Mouse (Mus musculus): ENCODE measurements around the gene Ltbp3.

Ltbp3 gene

DNA sequence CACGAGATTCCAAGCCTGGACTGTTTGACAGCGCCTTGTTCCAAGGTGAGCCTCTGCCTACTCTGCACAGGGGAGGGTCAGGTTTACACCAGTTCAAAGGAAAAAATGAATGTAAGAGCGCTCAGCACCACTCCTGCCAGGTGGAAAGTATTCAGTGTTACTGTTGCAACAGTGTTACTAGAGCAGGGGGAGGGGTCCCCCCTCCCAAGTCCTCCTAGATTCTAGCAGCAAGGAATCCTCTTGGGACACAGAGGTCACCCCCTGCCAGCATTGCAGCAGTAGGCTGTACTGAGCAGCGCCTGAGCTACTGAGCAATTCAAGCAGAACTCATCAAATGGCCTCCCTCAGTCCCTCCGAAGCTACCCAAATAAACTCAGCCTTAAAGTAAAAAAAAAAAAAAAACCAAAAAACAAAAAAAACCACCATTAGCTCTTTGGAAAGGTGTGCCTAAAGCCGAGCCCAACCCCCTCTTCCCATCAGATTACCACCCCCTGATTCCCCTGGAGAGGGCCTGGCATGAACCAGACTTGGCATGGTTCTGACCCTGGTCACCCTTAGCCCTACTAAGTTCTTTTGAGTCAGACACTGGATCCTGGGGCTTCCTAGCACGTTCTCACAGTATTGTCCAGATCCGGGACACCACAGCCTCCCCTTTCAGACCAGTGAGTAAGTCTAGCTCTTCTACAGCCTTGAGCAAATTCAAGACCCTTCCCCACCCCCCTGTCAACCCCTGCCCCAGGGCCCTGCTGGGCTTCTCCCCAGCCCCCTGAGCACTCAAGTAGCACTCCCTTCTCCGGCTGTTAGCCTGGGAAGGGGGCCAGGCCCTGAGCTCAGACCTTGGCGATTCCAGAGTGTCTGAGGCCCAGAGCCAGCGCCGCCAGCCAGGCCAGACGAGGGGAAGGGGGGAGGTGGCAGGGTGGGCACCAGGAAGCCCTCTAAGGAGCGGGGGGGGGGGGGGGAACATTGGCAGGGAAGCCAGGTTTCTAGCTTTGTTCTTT, at the start of gene Ltbp3:
Ltbp3 (plus strand) TSS at position 585 of the 998 bp plus-strand sequence.
- peak; percentile 27 to 75 for DNase-seq (ENCODE audit: low spot score in 2 of 2)

DNA sequence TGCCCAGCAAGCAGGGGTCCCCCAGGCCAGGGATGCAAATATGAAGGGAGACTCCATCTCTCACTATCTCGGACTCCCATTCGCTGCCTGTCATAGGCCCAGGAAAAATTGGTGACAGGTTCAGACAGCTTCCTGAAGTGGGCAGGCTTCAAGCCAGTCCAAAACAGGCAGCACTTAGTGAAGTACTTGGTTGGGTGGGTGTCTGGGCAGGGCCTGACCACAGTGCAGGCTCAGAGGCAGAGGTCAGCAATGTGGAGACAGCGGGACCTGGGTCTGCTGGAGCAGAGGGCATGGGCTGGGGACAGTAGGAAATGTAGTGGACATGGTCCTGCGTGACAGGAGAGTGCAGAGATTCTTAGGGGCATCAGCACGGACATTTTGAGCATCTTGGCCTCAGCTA, 49.1 kb upstream of the Ltbp3 start:
- no peak for DNase-seq (ENCODE audit: low spot score in 2 of 2)

DNA sequence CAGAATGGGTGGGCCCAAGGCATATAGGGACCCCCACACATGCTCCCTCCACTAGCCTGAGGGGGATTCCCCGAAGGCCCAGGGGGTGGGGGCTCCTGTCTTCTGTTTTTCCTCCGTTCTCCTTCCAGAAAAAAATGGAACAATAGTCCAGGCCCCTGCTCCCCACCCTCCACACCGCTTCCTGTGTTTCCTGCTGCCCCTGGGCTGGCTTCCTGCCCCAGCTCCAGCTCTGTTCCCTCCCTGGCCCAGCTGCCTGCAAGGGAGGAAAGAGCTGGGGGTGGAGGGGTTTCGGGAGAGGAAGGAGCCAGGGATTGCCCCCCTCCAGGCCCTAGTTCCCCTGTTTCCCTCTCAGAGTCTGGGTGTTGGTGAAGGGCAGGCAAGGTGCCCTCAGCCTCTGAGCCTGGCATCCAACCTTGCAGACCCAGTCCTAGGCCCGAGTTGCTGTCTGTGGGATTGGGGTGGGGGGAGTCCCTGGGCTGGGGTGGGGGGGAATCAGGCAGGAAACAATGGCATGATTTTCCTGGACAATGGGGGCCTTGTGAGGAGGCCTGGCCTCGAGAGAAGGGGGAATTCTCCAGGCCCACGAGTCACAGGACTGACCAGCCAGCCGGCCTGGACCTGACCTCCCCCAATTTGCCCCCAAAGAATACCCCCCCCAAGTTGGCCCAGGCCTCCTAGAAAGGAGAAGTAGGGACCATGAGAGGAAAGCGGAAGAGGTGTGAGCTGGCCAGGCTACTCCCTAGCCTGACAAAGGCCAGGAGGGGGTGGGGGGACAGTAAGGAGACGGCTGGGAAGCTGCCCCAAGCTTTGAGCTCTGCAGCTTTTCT, 48.4 kb upstream of the Ltbp3 start:
- peak in 1 of 2 experiments; percentile 54 for DNase-seq (ENCODE audit: low spot score in 2 of 2)

DNA sequence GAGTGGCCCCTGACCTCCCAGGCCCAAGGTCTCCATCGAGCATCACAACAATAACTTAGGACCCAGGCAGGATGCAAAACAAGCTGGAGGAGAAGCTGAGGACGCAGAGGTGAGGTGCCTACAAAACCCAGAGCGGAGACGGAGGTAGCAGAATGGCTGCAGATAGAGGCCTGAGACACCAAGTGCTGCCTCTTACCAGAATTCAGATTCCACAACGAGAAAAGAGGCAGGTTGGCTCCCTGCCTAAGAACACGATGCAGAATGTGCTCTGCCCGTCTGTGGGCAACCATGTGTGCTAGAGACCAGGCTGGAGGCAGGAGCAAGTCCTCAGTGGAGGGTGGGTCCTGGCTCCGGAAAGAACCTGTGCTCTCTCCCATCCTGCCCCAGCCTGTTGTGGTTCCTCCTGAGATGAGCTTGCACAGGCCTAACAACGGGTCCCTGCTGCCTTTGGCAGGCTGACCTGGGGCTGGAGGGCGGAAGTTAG, 47.7 kb upstream of the Ltbp3 start:
- no peak for DNase-seq (ENCODE audit: low spot score in 2 of 2)

DNA sequence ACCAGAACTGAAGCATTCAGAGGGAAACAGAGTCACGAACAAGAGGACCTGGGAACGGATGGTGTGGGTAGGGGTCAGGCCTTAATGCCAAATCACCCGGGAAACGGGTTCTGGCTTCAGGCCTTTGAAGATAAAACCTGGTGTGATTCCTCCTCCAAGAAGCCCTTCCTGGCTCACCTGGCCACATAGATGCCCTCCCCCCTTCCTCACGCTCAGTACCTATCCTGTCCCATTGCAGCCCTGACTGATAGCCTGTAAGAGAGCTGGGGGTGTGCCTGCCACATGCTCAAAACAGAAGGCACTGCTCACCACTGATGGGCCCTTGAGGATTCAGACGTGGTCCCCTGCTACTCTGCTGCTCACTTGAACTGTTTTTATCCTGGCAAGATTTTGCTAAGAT, 46.9 kb upstream of the Ltbp3 start:
- no peak for DNase-seq (ENCODE audit: low spot score in 2 of 2)

DNA sequence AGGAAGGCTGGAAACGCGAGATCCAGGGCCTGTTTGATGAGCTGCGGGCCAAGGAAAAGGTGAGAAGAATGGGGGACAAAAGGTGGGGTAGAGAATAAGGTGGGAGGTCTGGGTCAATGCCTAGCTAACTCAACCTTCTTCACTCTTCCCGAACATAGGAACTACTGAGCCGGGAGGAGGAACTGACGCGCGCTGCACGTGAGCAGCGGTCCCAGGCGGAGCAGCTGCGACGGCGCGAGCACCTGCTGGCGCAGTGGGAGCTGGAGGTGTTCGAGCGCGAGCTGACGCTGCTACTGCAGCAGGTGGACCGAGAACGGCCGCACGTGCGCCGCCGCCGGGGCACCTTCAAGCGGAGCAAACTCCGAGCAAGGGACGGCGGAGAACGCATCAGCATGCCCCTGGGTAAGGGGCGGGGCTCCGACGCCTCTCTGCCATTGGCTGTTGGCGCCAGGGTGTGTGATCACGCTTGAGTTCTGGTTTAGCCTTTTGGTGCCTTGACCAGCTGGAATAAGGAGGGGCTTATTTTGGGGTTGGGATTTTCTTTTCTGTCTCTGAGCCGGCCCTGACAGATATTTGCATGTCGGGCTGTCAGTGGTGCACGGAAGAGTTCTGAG, 44.7 kb upstream of the Ltbp3 start:
- no peak for DNase-seq (ENCODE audit: low spot score in 2 of 2)

DNA sequence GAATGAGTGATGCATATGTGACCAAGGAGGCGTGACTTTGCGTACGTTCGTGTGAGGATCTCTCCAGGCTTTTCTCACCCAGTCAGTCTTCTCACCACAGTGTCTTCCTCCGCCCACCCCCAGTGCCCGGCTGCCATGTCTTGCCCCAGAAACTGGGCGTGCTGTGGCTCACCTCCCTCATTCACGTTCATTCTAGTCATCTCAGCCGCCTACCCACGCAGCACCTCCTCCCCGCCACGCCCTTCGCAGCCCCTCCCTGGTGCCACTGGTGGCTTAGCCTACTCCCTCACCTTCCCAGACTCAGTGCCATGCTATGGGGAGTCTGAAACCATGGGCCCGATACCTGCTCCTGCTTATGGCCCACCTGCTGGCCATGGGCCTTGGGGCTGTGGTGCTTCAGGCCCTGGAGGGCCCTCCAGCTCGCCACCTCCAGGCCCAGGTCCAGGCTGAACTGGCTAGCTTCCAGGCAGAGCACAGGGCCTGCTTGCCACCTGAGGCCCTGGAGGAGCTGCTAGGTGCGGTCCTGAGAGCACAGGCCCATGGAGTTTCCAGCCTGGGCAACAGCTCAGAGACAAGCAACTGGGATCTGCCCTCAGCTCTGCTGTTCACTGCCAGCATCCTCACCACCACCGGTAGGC, 36.4 kb upstream of the Ltbp3 start, which contains the start of gene Kcnk7:
Kcnk7 (plus strand) TSS at position 205 of the 638 bp plus-strand sequence.
- DNase-seq (ENCODE audit: low spot score in 2 of 2): no peak

DNA sequence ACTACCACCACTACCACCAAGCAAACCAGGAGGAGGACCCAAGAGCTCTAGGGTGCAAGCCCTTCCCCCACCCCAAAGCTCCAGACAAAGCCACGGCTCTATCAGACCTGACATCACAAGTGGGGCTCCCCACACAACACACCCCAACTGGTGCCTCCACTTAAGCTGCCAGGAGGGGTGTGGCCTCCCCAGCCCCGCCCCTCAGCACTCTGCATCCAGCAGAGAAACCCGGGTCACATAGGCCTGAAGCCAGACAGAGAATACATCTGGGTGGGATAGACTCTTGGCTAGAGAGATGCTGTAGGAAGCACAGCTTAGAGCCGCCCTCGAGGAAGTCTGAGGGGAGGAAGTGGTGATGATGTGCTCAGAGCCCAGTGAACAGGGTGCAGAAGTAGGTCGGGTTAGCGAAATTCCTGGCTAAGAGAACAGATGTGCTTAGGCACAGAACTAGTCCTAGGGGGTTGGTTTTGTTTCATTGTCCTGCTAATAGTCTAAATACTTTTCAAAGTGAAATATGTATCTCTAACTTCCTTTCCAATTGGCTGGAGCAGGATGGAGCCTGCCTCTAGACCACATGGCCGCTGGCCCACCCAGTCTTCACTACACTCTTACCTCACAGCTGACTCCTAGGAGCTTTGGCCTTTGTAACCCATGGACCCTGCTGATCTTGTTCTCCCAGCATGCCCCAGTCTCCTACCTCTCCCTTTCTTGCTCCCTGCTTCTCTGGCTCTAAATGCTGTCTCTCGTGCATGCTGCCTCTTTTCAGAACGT, 35.7 kb upstream of the Ltbp3 start:
- no peak for DNase-seq (ENCODE audit: low spot score in 2 of 2)

DNA sequence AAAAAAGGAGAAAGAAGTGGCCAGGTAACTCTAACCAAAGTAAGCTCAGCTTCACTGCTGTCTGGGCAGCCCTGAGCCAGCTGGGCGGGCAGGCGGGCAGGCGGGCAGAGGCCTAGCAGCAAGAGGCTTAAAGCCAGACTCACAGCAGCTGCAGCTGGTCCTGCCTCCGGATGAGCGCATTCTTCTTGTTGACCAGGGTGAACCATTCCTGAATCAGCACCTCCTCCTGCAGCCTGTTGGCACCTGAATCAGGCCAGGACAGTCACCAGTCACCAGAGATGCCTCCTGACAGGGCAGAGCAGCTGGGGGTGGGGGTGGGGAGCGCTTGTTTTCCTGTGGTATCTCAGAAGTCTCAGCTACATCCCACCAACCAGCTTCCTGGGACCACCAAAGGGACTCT, 30.6 kb upstream of the Ltbp3 start:
- no peak for DNase-seq (ENCODE audit: low spot score in 2 of 2)

DNA sequence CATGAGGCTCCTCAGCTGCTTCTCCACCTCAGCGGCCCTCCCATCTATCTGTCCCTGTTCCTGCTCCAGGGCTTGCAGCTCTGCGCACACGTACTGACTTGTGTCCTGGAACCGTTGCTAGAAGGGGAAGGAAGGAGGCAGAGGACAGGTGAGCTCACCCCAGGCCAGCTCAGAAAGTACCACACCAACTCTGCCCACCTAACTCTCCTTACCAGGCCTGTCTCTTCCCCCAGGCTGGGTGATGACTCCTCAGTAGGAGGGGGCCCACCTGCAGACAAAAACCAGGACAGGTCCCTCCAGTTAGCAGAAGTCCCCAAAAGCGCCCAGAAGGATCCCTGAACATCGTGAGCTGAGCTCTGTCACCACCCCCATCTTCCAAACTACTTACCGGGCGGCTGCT, 30.1 kb upstream of the Ltbp3 start:
- DNase-seq (ENCODE audit: low spot score in 2 of 2): no peak

DNA sequence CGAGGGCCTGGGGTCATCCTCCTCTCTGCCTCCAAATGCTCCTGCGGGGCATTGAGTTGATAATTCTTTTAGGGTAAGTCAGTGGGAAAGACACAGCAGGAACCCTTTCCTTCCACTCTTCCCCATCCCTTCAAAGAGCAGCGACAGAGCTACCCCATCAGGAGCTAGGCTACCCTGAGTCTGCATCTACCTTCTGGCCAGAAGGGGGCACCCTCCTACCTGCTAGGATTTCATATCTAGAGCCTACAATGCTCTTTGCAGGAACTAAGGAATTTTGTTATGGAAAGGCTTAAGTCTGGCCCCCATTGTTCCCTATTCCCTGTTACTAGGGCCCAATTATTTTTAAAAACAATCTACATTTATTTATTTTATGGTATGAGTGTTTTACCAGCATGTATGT, 29.5 kb upstream of the Ltbp3 start:
- peak; percentile 55 to 66 for DNase-seq (ENCODE audit: low spot score in 2 of 2)

DNA sequence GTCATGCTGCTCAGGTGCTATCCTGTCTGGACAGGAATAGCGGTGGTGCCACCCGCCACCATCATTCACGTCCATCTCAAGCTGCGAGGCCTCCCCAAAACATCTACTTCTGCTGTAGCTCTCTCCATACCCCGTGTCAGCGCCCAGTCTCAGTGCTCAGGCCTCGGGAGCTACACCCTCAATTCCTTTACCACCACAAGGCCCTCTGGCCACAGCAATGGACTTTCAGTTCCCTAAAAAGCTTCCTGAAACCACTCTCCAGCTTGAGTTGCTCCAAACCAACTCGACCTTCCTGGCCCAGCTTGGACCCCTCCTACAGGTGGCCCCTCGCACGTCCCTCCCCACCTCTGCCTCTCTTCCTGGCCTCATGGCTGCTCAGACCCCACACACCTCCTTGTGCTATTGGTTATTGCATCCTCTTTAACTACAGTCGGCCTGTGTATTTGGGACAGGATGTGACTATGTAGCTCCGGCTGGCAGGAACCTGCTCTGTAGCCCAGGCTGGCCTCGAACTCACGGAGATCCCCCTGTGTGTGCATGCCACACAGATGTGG, 28.7 kb upstream of the Ltbp3 start:
- no peak for DNase-seq (ENCODE audit: low spot score in 2 of 2)

DNA sequence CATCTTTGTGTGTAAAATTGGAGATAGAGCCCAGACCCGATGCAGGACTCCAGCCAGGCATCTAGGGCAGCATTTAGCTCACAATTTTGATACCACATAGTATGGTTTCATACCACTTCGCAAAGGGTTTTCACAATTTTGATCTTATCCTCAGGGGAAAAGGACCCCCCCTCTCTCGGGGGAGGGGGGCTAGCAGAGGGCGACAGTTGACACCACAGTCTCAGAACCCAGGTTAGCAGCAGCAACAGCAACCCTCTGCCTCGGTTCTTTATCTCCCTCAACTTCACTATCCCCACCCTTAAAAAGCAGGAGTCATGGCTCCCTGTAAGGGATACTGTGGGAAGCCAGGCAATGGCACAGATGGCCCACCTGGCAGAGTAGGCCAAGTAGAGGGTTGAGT, 27.4 kb upstream of the Ltbp3 start:
- DNase-seq (ENCODE audit: low spot score in 2 of 2): no peak

DNA sequence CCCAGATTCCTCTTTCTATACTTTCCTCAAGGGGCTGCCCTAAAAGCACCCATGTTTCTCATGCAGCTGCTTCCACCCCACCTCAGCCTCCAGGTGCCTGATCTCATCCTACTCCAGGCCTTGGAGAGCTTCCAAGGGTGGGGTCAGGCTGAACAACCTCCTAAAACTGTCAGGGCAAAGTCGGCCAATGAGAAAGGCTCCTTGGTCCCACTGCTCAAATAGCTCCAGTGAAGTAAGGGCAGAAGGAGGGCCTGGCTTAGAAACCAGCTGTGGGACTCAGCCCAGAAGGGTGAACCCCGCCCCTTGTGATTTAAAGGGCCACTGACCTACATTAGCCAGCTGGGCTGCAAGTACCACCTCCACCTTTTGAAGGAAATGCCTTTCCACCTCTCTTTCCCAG, 27.0 kb upstream of the Ltbp3 start:
- DNase-seq (ENCODE audit: low spot score in 2 of 2): peak; percentile 45 to 79

DNA sequence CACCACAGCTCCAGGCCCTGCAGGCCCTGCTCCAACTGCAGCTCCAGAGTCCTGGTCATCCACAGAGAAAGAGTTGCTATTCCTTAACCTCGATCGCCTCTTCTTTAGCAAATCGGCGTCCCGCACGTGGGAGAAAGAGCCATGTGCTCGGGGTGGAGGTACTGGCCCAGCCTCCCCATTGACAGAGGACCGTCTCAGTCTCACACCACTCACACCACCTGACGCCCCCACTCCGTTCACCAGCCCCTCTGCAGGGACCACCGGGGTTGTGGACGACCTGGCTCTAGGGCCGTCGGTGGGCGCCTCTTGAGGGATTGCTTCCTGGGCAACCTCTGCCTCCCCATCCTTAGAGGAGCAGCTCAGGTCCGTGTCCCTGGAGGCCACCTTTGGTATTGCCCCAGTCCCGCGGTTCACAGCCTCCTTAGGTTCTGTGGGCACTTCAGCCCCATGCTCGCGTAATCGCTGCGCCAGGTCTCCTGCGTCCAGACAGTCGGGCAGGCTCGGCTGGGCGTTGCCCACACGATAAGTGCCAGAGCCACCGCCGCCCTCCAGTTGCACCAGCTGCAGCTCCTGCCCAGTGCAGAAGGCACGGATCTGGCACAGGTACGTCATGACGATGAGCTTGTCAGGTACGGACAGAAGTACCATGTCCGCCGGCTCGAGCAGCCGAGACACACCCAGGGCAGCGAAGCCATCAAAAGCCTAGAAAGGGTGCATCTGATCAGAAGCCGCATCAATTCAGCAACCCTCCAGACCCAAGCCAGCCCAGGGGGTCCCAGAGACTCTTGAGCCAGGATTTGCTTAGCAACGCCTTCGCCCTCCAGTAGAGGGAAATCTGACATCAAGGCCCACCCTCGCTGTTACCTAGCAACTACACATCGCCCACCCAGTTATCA, 24.7 kb upstream of the Ltbp3 start:
- DNase-seq (ENCODE audit: low spot score in 2 of 2): no peak

DNA sequence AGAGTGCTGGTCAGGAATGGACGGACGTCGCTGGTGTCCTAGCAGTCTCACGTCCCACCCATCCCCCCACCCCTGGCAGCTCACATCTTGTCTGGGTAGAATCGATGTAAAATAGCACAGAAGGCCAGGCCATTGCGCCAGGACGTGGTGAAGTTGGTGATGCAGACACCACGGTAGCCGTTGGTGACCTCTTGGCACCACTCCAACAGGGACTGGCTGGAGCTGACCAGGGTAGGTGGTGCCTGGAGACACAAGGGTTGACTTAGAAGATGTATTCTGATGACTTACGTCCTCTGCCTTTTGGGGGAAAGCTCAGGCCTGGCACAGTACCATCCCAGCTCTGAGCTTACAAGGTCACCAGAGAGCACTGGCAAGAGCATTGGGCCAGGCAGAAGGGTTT, 23.7 kb upstream of the Ltbp3 start:
- DNase-seq (ENCODE audit: low spot score in 2 of 2): no peak

DNA sequence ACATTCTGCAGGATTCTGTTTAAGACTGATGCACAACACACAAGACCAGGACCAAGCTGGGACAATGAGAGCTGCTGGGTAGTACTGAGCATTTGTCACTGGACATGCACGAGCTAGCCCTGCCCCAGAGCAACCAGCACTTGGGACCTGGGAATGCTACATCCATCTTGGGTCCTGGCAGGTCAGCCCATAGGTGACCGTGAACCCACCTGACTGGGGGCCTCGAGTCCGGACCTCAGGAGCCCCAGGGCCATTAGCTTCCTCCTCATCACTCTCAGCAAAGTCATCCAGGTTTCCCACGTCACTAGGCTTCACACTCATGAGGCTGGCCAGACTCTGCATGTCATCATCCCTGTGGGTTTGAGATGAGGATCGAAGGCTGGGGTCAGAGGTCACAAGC, 19.5 kb upstream of the Ltbp3 start:
- no peak for DNase-seq (ENCODE audit: low spot score in 2 of 2)

DNA sequence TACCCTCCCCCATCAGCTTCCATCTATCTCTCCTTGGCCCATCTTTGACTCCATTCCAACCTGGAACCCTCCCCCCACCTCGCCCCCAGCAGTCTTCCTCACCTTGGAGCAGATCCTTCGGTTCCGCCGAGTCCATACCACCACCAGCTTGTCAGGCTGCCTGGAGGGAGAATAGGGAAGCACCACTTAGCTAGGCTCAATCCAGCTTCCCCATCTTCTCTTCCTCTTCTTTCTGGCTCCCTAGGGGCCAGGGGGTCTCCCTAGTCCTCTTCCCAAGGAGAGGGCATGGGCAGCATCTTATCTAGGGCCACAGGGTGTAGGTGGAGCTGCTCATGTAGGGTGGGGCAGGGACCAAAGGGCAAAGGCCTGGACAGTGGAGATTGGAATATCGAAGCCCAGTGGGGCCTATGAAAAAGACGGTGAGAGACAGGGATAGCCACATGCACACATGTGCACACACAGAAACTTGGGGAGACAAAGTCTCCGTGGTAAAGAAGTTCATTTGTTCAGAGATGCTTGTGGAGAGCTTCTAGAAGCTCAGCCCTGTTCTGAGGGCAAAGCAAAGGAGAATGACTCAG, 17.8 kb upstream of the Ltbp3 start:
- no peak for DNase-seq (ENCODE audit: low spot score in 2 of 2)

DNA sequence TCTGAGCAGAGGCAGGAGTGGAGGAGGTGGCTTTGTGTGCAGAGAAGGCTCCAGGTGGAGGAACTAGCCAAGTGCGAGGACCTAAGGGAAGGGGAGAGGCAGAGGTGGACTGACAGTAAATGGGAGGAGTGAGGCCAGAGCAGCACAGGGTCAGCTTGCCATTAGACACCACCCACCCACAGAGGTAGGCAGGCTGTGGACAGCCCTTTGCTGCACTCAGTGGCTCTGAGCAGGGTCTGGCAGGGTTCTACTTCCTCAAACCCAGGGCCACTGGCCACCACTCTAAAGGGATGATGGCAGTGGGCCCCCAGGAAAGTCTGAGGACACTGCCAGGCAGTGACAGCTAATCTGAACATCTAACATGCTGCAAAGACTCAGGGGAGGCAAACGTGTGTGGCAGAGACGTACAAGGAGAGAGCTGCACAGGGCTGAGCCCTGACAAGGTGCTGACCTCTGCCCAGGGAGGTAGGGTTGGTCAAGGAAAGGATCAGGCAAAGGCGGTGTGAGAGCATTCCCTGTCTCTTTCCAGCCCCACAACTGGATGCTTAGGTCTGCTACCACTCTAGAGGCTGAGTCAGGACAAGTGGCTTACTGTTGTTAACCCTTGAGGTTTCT, 16.7 kb upstream of the Ltbp3 start:
- DNase-seq (ENCODE audit: low spot score in 2 of 2): no peak
